Mouse (Mus musculus) T-cell, adult 2 months (primary cell): ENCODE measurements around the gene Dnlz.
"Not testable (repeated sequence)": the region's sequence is repeated elsewhere in the genome, so short reads cannot be mapped to it uniquely, and the experiment has no call there.

Source experiments
- DNase-seq: peaks from one replicate; pipeline ENCODE4 v3.0.0; 2022; ENCODE audit warnings: low spot score

The Dnlz gene

DNA sequence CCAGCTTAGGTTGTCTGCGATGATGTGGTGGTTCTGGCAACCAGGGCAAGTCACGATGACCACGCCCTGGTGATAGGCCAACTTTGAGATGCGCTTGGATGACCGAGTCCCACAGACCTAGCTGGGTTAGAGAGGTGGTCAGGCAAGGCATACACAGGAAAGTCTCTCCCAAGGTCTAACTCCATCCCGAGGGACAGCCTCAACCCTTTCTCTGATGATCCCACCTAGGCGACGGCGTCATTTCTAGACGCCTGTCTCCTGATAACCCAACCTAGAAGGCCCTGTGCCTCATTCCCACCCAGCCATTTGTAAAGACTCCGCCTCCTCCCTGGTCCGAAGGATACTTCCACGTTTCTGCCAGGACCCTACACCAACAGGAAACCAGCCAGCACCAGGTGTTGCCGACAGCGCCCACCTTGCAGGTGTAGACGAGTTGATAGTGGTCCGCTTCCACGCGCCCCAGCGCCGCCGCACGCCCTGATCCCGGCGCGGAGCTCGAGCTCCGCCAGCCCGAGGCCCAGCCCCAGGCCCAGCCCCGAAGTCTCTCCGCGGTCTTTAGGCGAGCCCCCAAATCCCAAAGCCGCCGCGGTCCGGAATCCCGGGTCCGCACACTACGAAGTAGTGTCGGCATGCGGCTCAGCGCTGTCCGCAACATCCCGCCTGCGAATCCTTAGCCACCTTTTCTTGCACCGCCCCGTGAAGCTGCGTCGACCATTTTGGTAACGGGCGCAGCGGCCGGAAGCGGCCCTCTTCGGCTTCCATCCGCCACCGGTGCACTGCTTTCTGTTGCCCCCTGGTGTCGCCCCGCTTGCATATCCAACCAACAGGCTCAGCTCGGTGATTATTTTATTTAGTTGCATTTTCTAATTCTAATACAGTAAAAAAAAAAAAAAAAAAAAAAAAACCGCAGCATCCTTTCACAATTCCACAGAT lies at the start of gene Dnlz:
Gene Dnlz, minus strand, starts transcription at position 753 of the 933 bp plus-strand sequence.
- DNase-seq = peak; percentile 92

DNA sequence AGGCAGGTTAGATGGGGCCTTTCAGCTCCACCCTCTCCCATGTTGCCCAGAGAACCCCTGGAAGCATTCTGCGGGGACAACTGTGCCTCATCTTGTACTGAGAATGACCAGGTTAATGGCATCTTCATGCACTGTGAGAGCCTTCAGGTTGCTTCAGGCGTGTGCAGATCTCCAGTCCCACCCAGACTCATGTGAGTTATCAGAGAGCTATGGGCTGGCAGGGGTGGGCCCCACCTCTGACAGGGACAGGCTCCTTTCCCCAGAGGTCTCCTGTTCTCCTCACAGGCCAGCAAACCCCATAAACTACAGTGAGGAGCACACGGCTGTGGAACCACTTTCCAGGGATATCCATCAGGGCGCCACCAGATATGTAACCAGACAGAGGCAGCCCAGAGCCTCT lies 49.1 kb upstream of the Dnlz start:
- DNase-seq = no peak

DNA sequence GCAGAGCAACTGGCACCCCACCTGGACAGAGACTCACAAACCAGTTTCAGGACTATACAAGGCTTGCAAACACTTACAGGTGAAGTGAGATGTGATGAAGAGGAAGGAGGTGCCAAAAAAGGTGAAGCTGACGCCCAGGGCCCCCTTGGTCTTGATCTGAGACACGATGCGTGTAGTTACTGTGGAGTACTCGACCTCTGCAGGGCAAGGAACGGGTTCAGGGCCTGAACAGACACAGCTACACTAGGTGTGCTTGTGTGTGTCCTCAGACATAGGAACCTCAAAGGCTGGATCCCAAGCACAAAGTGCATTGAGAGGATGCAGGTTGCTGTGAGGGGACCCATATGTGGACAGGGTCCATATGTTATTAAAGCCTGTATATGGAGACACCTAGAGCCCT lies 48.4 kb upstream of the Dnlz start:
- DNase-seq = no peak

DNA sequence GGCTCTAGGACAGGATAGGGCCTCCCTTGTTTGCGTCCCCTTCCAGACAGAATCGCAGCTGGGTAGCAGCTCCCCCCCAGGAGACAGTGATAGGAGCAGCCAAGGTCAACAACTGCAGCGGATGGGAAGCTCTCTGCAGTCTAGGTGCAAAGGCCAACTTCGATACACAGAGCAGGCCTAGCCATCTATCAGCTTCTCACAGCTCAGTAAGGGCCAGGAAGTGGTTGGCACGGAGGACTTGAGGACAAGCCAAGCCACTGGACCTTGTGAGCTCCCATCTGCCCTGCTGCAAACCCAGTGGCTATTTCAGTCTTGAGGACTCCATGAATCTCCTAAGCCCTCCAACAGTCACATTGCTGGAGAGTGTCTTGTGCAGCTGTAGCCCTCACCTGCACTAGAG lies 47.7 kb upstream of the Dnlz start:
- no peak for DNase-seq

DNA sequence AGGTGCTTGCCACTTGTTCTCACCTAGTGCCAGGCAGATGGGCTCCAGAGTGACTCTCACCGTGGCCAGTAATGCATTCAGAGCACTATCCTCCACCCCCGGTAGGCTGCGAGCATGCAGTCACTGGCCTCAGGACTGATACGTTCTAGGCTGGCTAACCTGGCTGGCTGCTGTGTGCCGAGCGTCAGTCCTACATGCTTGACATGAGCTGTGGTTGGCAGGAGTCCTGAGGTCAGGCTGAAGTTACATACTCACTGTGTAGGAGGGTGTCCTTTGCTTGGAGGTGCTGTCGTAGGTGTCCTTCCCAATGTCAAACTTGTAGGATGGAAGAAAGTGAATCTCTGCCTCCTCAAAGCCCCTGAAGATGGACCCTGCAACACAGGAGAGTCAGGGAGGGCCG lies 47.1 kb upstream of the Dnlz start:
- DNase-seq = no peak

DNA sequence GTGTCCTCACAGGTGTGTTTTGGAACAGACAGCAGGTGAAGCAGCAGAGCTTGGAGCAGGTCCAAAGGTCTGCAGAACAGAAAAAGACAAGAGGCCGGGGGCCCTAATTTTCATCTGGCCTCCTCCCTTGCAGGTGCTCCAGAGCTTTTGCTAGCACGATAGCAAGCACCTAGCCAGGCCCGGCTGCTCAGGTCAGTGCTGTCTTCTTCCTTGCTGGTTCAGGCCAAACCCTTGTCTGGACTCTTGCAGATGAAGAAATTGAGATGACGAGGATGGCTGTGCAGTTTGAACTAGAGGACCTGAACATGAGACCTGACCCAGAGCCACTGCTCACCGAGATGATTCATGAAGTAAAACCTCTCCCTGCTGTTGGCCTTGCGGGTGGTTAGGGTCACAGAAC lies 39.7 kb upstream of the Dnlz start:
- DNase-seq = no peak

DNA sequence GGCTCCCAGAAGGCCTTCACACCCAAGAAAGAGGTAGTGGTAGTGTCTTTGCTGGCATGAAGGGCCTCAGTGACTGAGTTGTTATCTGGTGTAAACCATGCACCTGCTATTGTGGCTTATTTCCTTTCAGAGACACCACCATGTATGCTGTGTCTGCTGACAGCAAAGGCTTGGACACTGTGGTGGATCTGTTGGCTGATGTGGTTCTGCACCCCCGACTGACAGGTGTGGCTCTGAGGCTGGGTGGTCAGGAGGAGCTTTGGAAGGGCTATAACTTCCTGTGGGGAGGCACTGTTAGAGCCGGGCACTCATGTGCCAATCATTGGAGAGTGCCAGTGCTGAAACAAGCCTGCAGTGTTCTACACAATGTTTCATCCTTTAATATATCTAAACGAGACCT lies 39.0 kb upstream of the Dnlz start:
- no peak for DNase-seq

DNA sequence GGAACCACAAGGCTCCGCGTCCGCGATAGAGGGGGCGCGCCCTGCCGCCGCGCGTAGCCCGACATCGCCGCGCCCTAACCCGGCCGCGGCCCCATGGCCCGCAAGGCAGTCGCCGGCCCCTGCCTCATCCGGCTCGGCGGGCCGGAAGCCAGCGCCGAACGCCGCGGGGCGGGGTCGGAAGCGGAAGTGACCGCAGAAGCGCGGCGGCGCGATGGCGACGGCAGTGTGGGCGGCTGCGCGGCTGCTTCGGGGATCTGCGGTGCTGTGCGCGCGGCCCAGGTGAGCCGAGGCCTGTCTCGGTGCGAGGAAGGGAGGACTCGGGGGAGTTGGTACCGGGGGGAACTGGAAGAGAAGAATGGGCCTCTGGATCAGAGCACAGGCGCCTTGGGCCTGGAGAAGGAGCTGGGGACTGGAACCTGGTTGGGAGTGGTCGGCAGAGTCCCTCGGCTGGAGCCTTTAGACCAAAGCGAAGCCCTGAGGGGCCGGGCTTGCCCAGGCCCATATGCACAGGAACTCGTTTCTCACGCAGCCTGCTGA lies 37.3 kb upstream of the Dnlz start, which contains the start of the genes Entr1 and Pmpca:
Gene Entr1, minus strand, starts transcription at position 163 of the 537 bp plus-strand sequence.
Gene Pmpca, plus strand, starts transcription at position 186 of the 537 bp plus-strand sequence.
- peak; percentile 90 for DNase-seq

DNA sequence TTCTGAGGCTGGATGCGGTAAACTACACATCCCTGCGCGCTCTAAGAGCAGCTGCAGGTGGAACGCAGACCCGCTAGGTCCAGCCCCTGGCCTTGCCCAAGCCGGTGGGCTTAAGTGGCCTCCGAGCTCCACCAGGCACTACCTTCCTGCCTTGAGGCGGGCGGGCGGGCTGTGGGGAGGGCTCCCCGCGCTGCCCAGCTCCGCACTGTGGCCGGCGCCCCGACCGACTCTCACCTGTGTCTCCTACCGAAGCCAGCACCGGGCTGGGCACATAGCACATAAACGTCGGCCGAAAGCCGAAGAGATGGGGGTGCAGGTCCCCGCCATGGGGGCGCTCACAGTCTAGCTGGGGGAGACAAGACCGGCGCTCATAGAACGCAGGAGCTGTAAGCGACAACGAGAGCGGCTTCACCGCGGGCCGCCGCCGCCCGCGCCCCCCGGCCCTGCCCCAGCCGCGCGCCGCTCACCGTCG lies 36.8 kb upstream of the Dnlz start:
- no peak for DNase-seq

DNA sequence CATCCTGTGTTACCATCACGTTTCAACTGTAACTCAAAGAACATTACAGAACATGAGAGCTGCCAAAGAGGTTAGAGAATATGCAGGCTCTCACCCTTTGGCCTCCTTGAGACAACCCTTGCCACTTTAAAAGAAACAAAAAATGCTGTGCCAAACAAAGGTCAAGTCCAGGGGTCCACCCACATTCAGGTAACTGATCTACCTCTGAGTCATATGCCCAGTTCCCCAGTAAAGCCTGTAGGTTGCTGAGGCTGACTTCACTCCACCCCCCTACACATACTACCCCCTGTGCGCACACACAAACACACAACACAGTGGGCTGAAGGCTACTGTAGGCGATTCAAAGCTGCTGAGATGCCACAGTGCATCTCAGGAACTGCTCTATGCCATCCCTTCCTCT lies 35.8 kb upstream of the Dnlz start:
- no peak for DNase-seq

DNA sequence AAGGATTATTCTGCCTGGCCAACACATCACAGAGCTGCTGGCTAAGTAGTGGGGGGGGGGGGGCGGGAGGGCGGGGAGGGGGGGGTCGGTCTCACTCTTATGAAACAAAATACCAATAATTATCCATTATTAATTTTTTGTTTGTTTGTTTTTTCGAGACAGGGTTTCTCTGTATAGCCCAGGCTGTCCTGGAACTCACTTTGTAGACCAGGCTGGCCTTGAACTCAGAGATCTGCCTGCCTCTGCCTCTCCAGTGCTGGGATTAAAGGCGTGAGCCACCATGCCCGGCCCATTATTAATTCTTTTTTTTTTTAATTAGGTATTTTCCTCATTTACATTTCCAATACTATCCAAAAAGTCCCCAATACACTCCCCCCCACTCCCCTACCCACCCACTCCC lies 29.0 kb upstream of the Dnlz start:
- DNase-seq = not testable (repeated sequence)

DNA sequence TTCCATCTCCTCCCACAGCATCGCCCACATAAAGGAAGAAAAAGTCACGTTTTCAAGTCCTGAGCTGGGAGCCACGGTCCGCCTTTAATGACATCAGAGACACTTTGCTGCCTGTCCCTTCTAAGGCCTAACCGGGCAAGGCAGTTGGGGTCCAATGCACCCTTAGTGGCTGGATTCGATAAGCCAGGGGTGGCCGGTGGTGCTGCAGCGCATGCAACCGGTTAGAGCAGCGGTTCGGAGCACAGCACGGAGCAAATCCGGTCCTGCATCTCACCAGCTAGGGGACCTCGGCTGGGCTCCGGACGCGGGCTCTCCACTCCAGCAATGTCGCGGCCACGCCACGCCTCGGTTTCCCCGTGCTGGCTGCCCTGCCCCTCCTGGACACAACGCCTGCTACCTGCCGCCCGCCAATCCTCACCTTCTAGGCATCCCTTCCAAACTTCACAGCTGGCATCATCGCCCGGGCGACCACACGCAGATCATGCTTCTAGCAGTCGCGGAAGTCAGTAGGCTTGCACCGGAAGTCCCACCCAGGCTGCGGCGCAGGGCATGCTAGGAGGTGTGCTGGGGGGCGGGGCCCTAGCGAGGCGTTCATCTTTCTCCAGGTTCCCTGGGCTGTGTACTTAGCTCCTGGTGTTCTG lies 28.3 kb upstream of the Dnlz start, which contains the start of gene Snapc4:
Gene Snapc4, minus strand, starts transcription at position 523 of the 641 bp plus-strand sequence.
- DNase-seq = peak; percentile 90

DNA sequence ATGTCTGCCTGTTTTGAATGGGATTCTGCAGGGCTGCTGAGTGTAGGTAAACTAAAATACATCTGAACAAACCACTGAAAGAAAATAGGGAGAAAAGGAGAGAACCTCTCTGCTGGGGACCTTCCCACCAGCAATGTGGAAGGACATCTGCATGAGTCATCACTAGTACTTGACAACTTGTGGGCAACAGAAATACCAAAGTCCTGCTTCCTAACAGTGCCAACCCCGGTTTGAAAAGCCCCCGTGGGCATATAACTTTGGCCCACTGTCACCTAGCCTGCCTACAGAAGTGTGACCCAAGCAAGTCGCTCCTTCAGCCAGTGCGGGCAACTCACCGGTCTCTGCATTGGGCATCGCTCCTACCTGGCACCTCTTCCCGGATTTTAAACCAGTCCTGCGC lies 20.5 kb upstream of the Dnlz start:
- DNase-seq = no peak

DNA sequence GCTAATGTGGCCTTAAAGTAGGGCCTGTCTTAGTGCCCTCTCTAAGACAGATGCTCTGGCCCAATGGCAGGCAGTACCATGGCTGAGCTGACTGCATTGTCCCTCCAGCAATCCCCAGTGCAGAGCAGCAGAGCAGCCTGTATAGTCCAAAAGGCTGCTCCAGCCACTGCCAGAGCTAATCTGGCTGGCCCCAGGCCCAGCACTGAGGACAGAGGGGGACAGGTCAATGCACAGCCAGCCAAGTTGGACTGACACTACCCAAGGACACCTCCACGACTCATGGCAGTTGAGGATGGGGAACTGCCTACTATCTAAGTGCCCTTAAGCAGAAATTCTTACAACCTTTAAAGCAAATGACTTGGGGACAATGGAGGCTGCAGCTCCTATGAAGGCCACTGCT lies 16.7 kb upstream of the Dnlz start:
- no peak for DNase-seq

DNA sequence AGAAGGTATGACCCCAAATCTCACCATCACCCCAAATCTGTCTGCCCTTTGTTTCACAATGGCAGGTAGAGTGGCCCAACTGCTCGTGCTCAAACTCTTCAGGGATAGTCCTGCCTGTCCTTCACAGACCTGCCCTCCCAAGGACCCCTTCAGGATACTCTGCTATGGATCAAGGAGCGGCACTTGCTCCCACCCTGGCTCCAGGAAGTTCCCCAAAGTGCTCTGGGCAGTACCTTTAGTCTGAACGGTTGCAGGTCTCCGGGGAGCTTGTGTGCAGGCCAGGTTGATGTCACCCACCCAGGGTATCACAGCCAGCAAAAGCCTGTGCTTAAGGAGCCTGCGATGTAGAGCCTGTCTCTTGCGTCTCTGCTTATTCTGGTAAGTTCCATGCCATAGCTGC lies 16.0 kb upstream of the Dnlz start:
- no peak for DNase-seq

DNA sequence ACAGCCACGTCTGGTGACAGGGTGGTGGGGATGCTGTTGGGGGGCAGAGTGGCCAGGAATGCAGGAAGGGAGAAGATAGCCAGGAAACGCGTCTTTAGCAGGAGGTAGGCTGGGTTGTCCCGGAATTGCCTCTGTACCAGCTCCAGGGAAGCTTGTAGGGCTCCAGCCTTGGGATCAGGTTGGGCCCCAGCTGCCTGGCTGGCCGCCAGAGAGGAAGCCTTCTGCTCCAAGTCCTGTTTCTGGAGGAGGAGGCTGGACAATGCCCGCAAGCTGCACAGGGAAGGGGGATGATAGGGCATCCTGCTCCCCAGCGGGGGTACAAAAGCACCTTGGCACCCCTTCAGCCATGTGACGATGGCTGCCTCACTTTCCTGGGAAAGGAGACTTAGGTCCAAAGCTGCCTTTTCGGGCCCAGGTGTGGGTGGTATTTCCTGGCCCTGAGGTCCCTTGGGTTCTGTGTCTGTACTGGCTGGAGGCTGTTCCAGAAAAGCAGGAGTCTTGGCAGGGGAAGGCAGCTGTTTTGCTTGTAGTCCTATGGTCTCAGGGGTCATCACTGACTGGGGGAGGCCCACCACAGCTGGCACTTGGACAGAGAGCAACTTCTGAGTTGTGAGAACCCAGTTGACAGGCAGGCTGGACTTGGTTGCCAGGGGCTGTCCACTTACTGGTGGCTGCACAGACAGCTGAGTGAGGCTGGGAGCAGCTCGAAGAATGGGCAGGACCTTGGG lies 13.0 kb upstream of the Dnlz start:
- DNase-seq = no peak

DNA sequence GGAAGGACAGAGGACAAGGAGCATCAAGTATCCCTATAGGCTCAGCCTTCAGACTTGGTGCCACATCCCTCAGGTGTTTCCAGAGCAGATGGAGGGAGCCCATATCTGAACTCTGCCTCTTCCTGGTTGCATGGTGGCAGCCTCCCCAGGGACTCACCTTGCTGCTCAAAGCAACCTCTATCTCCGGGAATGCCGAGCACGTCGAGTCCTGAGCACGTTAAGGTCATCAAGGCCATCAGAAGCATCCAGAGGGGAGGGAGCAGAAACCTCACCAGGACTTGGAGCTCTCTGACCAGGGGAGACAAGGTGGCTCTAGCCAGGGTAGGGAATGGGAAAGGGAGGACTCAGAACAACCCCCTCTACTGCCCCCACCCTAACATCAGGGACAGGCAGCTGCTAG lies 11.6 kb upstream of the Dnlz start:
- DNase-seq = no peak

DNA sequence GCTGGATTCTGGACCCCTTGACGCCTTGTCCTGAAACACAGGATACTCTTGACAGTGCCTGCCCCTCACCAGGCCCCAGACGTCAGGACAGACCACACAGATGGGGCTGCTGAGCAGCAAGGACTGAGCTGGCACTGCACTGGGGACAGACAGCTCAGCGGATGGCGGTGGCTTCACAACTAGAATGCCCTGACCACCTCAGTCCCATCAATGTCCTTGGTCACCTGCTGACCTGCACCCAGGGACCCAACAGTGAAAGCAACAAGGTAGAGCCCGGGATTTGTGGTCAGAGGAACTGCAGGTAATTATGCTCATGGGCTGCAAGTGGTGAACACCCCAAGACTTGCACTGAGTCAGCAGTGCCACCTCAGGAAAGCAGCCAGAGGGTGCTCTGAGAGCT lies 11.1 kb upstream of the Dnlz start:
- DNase-seq = no peak

DNA sequence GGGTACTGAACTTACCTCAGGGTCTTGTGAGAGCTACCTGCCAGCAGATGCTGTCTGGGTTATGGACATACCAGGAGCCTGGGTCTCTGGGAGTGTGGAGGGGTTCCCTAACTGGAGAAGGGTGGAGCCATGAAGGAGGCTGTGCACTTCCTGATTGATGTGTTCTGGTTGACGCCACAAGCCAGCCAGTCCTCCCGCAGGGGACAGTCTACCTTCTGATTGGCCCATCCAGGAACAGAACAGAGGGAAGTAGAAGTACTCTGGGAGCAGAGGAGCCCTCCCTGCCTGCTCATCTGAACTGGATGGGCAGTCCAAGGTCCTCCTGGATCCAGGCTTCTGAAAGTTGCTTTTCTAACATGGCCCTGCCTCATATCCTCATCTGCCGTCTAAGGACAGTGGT lies 8.9 kb upstream of the Dnlz start, which contains the start of gene Card9:
Gene Card9, minus strand, starts transcription at position 147 of the 400 bp plus-strand sequence.
- no peak for DNase-seq

DNA sequence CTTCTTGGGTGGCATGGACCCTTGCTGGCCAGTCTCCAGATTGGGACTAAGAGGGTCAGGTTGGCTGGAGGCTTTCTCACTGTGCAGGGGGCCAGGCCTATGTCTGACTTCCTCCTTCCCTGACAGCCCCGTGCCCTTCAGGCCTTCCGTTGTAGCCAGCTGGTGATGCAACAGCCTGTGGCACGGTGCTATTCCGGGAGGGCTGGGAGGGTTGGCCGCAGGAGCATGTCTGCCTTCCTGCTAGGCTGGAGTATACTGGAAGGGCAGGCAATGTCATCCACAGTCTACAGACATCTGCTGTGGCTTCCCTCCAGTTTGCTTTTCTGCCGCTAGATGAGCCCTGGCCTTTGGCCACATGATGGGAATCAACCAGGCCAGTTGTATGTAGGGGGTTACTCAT lies 8.1 kb upstream of the Dnlz start:
- no peak for DNase-seq

DNA sequence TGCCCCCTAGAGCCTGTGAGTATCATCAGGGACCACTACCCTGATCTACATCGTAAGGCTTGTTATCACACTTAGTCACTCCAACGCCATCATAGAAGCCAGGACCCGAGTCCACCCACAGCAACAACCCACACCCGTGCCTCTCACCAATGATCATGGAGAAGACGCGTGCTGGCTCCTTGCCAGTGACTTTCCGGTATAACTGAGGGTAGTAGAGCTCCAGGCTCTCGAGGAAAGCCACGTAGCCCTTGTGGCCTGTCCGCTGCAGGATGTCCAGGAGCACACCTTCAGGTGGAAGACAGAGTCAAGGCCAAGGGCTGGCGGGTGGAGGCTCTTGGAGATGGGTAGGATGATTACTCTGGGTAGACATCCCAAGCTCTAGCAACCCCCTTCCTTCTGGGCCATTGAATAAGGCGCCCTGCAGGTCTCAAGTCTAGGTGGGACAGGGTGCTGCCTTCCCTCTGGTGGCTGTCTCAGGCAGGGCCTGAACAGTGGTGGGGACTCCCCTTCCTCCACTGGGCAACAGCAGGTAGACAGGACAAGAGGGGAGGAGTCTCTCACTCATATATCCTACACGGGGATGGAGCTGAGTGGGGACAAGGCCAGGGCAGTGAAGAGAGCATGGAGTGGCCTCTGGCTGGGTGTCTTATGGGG lies 6.9 kb upstream of the Dnlz start:
- no peak for DNase-seq

DNA sequence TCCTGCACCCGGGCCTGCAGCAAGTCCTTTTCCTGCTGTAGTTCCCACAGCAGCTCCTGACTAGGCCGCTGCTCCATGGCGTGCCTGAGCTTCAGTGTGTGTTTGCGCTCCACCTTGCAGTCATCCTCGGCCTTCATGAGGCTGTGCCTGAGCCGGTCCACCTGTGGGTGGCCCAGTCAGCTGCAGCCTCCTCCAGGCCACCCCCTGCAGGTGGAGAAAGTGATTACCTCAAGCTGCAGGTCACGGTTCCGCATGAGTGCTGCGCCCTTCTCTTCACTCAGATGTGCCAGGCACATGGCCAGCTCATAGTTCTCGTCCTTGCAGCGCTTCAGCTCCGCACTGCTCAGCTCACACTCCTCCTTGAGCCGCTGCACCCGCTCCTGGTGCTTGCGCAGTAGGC lies 5.6 kb upstream of the Dnlz start:
- DNase-seq = no peak
